Mouse (Mus musculus) heart, postnatal 10 days (tissue): ENCODE measurements around the gene Mark4. TPM values are rescaled to one million over a fixed set of nuclear protein-coding genes. Genes with fewer than 3 reads are reported as not detected.

Source experiments
- DNase-seq, 2 experiments: peaks; one replicate each; pipeline ENCODE4 v3.0.0; 2021
- intact Hi-C: fragments of 180-260 bp; cut with DNase I; formaldehyde crosslinking; loops from one replicate; pipeline ENCODE4 v1.15.1; 2025
- total RNA-seq, 2 experiments: library from RNA; stranded (reverse); gene quantifications; 2 replicates each; pipeline ENCODE4 v1.2.3; 2021

Mark4 gene
- total RNA-seq, 2 experiments from 2014 or later, result 26.6 to 26.8 TPM

- intact Hi-C loops, result no loop called here
- peak; percentile 90 to 94 for DNase-seq
Measured at GRCm38 (mm10) chr7:19443344-19443743, 15.3 kb downstream of the Mark4 start.

GRCm38 (mm10) chr7:19441448-19442091, 17.1 kb downstream of the Mark4 start:
- no peak for DNase-seq
- intact Hi-C loops, result no loop called here

GRCm38 (mm10) chr7:19437048-19437447, 21.6 kb downstream of the Mark4 start:
- no peak for DNase-seq
- intact Hi-C loops, result no loop called here

GRCm38 (mm10) chr7:19436276-19436675, 22.3 kb downstream of the Mark4 start:
- DNase-seq, result no peak
- intact Hi-C loops, result no loop called here

- DNase-seq, result no peak
- intact Hi-C loops, result no loop called here
Measured at GRCm38 (mm10) chr7:19432475-19432874, 26.1 kb downstream of the Mark4 start.

- DNase-seq, result no peak
- intact Hi-C loops, result no loop called here
Measured at GRCm38 (mm10) chr7:19430402-19430801, 28.2 kb downstream of the Mark4 start.

- DNase-seq, result no peak
- intact Hi-C loops, result no loop called here
Measured at GRCm38 (mm10) chr7:19429726-19430125, 28.9 kb downstream of the Mark4 start.

GRCm38 (mm10) chr7:19427999-19428650, 30.5 kb downstream of the Mark4 start:
- no peak for DNase-seq
- intact Hi-C loops, result no loop called here

- no peak for DNase-seq
- intact Hi-C loops, result no loop called here
Measured at GRCm38 (mm10) chr7:19426888-19427287, 31.7 kb downstream of the Mark4 start.

GRCm38 (mm10) chr7:19426349-19426748, 32.3 kb downstream of the Mark4 start:
- intact Hi-C loops, result no loop called here

GRCm38 (mm10) chr7:19424051-19424450, 34.6 kb downstream of the Mark4 start:
- intact Hi-C loops, result no loop called here

More at GRCm38 (mm10) chr7:19426349-19426748, 32.3 kb downstream of the Mark4 start:
- no peak for DNase-seq

GRCm38 (mm10) chr7:19423083-19423482, 35.5 kb downstream of the Mark4 start:
- DNase-seq, result no peak
- intact Hi-C loops, result no loop called here

More at GRCm38 (mm10) chr7:19424051-19424450, 34.6 kb downstream of the Mark4 start:
- no peak for DNase-seq

GRCm38 (mm10) chr7:19420821-19421636, 37.6 kb downstream of the Mark4 start:
- peak; percentile 88 to 89 for DNase-seq
- intact Hi-C loops, result no loop called here

- intact Hi-C loops, result no loop called here
- no peak for DNase-seq
Measured at GRCm38 (mm10) chr7:19420121-19420520, 38.5 kb downstream of the Mark4 start.

- intact Hi-C loops, result no loop called here
- DNase-seq, result no peak
Measured at GRCm38 (mm10) chr7:19416590-19416989, 42.0 kb downstream of the Mark4 start.

- peak; percentile 51 to 56 for DNase-seq
- intact Hi-C loops, result no loop called here
Measured at GRCm38 (mm10) chr7:19413525-19413924, 45.1 kb downstream of the Mark4 start.

- intact Hi-C loops, result no loop called here
- DNase-seq, result peak in 1 of 2 experiments; percentile 50
Measured at GRCm38 (mm10) chr7:19411783-19412182, 46.8 kb downstream of the Mark4 start.

- intact Hi-C loops, result no loop called here
- peak; percentile 90 to 93 for DNase-seq
Measured at GRCm38 (mm10) chr7:19410766-19411344, 47.8 kb downstream of the Mark4 start.

- intact Hi-C loops, result no loop called here
- DNase-seq, result peak; percentile 56 to 66
Measured at GRCm38 (mm10) chr7:19409753-19410152, 48.9 kb downstream of the Mark4 start.

- peak; percentile 83 to 93 for DNase-seq
- intact Hi-C loops, result loop anchor here (2.0 kb wide), 1 partner anchor 213 kb away; no protein-coding TSS in a partner anchor
Measured at GRCm38 (mm10) chr7:19405417-19405816, 53.2 kb downstream of the Mark4 start.

GRCm38 (mm10) chr7:19404476-19404875, 54.1 kb downstream of the Mark4 start, which contains the start of gene Ckm:
Gene Ckm (plus strand): TSS chr7:19404776.
- DNase-seq, result no peak
- intact Hi-C loops, result loop anchor here (2.0 kb wide), 1 partner anchor 214 kb away; no protein-coding TSS in a partner anchor
